Mouse (Mus musculus) hindbrain, embryonic 13.5 days (tissue): ENCODE data around the gene Tnfrsf13c. TPM values are rescaled to one million over a fixed set of nuclear protein-coding genes. Genes with fewer than 3 reads are reported as not detected.

ENCODE experiments used
- ATAC-seq: fragments of 200-750 bp; cut with Nextera tagmentation; 2 replicates; pipeline ENCODE4 v1.8.0; 2017; ENCODE audit warnings: moderate TSS enrichment; ENCODE audit not compliant: low FRiP score
- H3K27ac ChIP-seq: fragments of 300-500 bp; sonication (generic); 2 replicates; pipeline ENCODE4 v1.5.1; 2015; ENCODE audit warnings: inconsistent platforms, mild to moderate bottlenecking, moderate library complexity
- H3K27me3 ChIP-seq: fragments of 300-500 bp; sonication (generic); 2 replicates; pipeline ENCODE4 v1.6.1; 2015; ENCODE audit warnings: mild to moderate bottlenecking, inconsistent platforms
- H3K36me3 ChIP-seq: fragments of 300-500 bp; sonication (generic); 2 replicates; pipeline ENCODE4 v1.6.1; 2015; ENCODE audit warnings: mild to moderate bottlenecking, inconsistent platforms
- H3K4me1 ChIP-seq: fragments of 300-500 bp; sonication (generic); replicated peaks from 2 replicates; pipeline ENCODE4 v1.6.1; 2015; ENCODE audit warnings: inconsistent platforms
- H3K4me2 ChIP-seq: fragments of 300-500 bp; sonication (generic); 2 replicates; pipeline ENCODE4 v1.6.1; 2015; ENCODE audit warnings: inconsistent platforms, mild to moderate bottlenecking, moderate library complexity
- H3K4me3 ChIP-seq: fragments of 300-500 bp; sonication (generic); 2 replicates; pipeline ENCODE4 v1.5.1; 2015; ENCODE audit warnings: mild to moderate bottlenecking, inconsistent platforms
- H3K9ac ChIP-seq: fragments of 300-500 bp; sonication (generic); 2 replicates; pipeline ENCODE4 v1.6.1; 2015; ENCODE audit warnings: mild to moderate bottlenecking, inconsistent platforms
- H3K9me3 ChIP-seq: fragments of 300-500 bp; sonication (generic); 2 replicates; pipeline ENCODE4 v1.6.1; 2016; ENCODE audit warnings: inconsistent platforms
- WGBS: fragments of 180-500 bp; shearing (Covaris S2); methylation state at CpG from one replicate; pipeline ENCODE4 v1.1.7; 2015; 5-methylcytosine and 5-hydroxymethylcytosine counted together
- polyA plus RNA-seq: library from polyadenylated mRNA; unstranded; fragments of >200 nt; fragmentation: Nextera tagmentation; extraction: Ambion mirVana; gene quantifications from 2 replicates; pipeline ENCODE4 v1.2.1, GENCODE M21; 2015

The Tnfrsf13c gene
- polyA plus RNA-seq, 1 experiment from 2014 or later: not detected

DNA sequence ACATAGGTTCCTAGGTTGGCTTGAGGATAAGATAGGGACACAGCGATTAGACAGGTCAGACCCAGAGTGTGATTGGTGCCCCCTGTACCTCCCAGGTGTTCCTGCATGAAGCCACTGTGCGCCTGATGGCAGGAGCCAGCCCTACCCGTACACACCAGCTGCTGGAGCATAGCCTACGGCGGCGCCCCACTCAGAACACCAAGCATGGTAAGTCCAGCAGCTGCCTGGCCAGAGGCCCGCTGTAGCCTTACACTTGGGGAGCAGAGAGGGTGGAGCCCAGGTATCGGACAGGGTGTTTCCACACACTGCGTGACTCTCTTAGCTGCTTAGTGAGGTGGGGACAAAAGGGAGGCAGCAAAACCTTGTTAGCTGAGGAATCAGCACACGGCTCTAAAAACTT lies 21.1 kb downstream of the Tnfrsf13c start:
- Histone ChIP-seq H3K27me3 (peaks cover 44% of the 10 kb centered on the region), H3K27ac (no peak overlapping the region), H3K4me2 (no peak overlapping the region), H3K36me3 (peaks cover 83% of the 10 kb centered on the region), H3K9ac (no peak overlapping the region), H3K9me3 (no peaks in the 10 kb centered on the region), H3K4me3 (no peak overlapping the region), H3K4me1 (peaks cover 37% of the 10 kb centered on the region)
- WGBS: 97% methylated on average over 10 of the region's 10 CpGs
- no peak for ATAC-seq

DNA sequence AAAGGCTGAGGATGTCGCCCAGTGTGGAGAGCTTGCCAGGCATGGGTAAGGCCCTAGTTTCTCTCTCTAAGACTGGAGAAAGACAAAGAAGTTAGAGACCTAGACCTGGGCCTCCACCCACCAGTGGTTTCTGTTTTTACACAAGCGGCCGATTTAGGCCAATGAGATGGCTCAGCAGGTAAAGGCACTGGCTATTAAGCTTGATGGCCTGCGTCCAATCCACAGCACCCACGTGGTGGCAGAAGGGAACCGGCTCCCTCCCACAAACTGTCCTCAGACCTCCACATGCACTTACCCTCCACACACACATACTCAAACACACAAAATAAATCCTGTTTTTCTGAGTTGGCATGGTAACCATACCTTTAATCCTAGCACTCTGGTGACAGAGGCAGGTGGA lies 22.1 kb downstream of the Tnfrsf13c start:
- H3K4me3 ChIP-seq: no peak overlapping the region
- WGBS: 97% methylated on average over 6 of the region's 6 CpGs
- peaks cover 34% of the 10 kb centered on the region for H3K27me3 ChIP-seq
- no peak overlapping the region for H3K4me2 ChIP-seq
- H3K27ac ChIP-seq: no peak overlapping the region
- no peaks in the 10 kb centered on the region for H3K9me3 ChIP-seq
- peaks cover 27% of the 10 kb centered on the region for H3K4me1 ChIP-seq
- no peak overlapping the region for H3K9ac ChIP-seq
- H3K36me3 ChIP-seq: peaks cover 93% of the 10 kb centered on the region
- ATAC-seq: no peak

DNA sequence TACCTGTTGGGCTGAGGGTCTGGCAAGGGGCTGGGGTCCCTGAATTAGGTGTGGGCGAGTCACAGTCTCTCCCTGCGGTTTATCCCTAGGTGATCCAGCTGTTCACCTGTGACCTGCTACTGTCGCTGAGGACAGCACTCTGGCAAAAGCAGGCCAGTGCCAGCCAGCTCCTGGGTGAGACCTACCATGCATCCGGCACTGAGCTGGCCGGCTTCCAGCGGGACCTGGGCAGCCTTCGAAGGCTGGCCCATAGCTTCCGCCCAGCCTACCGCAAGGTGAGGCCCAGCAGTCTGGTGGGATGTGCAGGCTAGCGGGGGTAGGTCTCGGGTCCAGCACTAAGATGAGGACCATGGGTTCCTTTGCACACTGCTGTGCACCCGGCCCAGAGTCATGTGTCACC lies 24.6 kb downstream of the Tnfrsf13c start:
- Histone ChIP-seq H3K9ac (no peak overlapping the region), H3K36me3 (peaks cover 99% of the 10 kb centered on the region), H3K27ac (no peak overlapping the region), H3K9me3 (no peaks in the 10 kb centered on the region), H3K4me1 (peaks cover 8% of the 10 kb centered on the region), H3K4me2 (no peak overlapping the region), H3K27me3 (0 out of 2 replicates have a peak, but pooled peaks cover 9% of the 10 kb centered on the region), H3K4me3 (no peak overlapping the region)
- WGBS: 93% methylated on average over 12 of the region's 12 CpGs
- ATAC-seq: no peak

DNA sequence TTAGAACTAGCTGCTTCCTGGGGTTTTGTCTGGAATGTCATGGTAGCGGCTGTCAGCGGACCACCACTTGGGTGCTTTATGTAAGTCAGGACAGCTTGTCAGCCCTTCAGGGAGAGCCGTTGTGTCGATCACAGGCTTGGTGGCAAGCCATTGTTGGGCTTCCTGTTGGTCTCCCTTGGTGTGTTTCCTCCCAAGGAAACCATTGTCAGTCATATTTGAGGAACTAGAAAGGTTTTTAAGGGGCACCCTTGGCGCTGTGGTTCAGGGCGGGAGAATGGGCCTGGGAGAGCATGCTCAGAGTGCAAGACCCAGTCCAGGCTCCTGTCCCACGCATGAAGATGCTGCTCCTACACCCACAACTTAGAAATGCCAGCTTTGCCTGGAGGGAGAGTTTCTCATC lies 25.8 kb downstream of the Tnfrsf13c start:
- no peak overlapping the region for H3K27ac ChIP-seq
- H3K4me2 ChIP-seq: no peak overlapping the region
- peaks cover 99% of the 10 kb centered on the region for H3K36me3 ChIP-seq
- no peak overlapping the region for H3K4me3 ChIP-seq
- no peaks in the 10 kb centered on the region for H3K27me3 ChIP-seq
- H3K4me1 ChIP-seq: no peaks in the 10 kb centered on the region
- H3K9me3 ChIP-seq: no peaks in the 10 kb centered on the region
- ATAC-seq: no peak
- WGBS: 87% methylated on average over 7 of the region's 7 CpGs
- H3K9ac ChIP-seq: no peak overlapping the region

DNA sequence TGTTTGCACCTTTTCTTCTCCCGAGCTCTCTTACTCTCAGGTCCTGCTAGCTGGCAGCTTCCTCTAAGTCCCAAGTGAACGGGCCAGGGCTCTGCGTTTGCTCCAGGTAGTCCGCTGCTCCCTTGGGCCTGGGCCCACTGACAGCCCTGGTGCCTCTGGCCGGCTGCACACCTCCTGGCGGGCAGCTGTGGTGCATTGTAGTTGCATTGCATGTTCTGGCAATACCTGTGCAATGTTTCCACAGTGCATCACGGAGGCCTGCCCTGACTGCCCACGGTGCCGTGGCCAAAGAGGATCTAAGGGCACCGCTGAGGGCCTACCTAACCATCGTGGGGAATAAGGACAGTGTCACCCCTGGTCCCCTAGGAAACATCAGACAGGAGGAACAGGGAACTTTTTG lies 26.2 kb downstream of the Tnfrsf13c start:
- Histone ChIP-seq H3K9ac (no peak overlapping the region), H3K4me1 (no peaks in the 10 kb centered on the region), H3K4me2 (no peak overlapping the region), H3K4me3 (no peak overlapping the region), H3K9me3 (no peaks in the 10 kb centered on the region), H3K36me3 (peaks cover 99% of the 10 kb centered on the region), H3K27me3 (no peaks in the 10 kb centered on the region), H3K27ac (no peak overlapping the region)
- ATAC-seq: no peak
- 94% methylated on average over 11 of the region's 11 CpGs for WGBS

DNA sequence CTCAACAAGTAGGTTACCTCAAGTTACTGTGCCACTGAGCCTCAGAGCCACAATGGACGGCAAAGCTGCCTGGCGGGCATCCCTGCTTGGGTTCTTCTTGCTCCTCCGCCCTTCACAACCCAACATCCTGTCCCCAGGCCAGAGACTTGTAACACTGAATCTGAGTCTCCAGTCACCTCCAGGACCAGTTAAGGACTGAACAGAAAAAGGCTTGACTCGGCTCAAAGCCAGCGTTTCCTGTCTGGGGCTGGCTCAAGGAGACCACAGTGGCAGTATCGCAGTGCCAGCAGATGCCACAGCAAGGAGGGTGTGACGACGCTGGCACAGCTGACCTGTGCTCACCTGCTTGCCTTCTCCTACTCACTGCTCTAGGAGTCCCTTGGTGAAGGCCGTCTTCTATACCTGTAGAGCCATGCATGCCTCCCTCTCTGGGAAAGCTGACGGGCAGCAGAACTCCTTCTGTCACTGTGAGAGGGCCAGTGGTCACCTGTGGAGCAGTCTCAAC lies 26.9 kb downstream of the Tnfrsf13c start:
- H3K9me3 ChIP-seq: no peaks in the 10 kb centered on the region
- no peak overlapping the region for H3K4me3 ChIP-seq
- H3K4me1 ChIP-seq: no peaks in the 10 kb centered on the region
- no peak for ATAC-seq
- 95% methylated on average over 10 of the region's 10 CpGs for WGBS
- H3K36me3 ChIP-seq: peaks cover 99% of the 10 kb centered on the region
- no peaks in the 10 kb centered on the region for H3K27me3 ChIP-seq
- no peak overlapping the region for H3K27ac ChIP-seq
- H3K9ac ChIP-seq: no peak overlapping the region
- no peak overlapping the region for H3K4me2 ChIP-seq

DNA sequence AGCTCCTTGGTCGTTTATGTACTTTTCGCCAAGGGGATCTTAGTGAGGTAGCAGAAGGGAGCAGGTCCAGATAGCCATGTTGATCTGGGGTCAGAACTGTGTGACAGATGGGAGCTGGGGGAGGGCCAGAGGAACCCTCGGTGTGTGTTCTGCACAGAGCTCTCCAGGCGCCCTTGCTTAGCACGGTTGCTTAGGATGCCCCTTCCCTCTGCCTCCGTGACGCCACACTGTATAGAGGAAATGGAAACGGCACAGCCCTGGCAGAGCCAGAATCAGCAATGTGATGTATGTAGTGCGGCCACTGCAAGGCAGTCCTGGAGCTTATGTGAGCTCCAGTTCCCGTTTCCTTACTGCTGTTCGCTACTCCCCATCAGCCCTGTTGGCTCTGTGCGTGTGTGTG lies 27.9 kb downstream of the Tnfrsf13c start:
- Histone ChIP-seq H3K27ac (no peak overlapping the region), H3K27me3 (no peaks in the 10 kb centered on the region), H3K36me3 (peaks cover 99% of the 10 kb centered on the region), H3K4me3 (no peak overlapping the region), H3K4me1 (no peaks in the 10 kb centered on the region), H3K9ac (no peak overlapping the region), H3K4me2 (no peak overlapping the region), H3K9me3 (no peaks in the 10 kb centered on the region)
- WGBS: 87% methylated on average over 12 of the region's 12 CpGs
- ATAC-seq: no peak

DNA sequence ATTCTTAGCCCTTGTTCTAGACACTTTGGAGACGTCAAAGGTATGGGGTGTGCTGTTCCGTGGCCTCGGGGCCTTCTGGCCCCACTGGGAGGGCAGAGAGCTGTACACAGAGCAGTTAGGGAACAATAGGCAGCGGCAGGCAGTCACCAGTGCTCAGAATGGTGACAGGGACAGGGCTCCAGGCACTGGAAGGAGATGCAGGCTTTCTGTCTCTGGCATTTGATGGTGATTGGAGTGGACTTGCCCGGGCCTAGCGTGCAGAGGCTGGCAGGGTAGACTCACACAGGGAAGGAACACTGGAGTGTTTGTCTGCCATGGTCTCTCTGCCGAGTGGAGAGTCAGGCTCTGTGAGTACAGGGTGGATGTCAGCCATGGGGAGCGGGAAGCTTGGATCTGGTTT lies 31.6 kb downstream of the Tnfrsf13c start:
- 78% methylated on average over 8 of the region's 8 CpGs for WGBS
- ATAC-seq: no peak

DNA sequence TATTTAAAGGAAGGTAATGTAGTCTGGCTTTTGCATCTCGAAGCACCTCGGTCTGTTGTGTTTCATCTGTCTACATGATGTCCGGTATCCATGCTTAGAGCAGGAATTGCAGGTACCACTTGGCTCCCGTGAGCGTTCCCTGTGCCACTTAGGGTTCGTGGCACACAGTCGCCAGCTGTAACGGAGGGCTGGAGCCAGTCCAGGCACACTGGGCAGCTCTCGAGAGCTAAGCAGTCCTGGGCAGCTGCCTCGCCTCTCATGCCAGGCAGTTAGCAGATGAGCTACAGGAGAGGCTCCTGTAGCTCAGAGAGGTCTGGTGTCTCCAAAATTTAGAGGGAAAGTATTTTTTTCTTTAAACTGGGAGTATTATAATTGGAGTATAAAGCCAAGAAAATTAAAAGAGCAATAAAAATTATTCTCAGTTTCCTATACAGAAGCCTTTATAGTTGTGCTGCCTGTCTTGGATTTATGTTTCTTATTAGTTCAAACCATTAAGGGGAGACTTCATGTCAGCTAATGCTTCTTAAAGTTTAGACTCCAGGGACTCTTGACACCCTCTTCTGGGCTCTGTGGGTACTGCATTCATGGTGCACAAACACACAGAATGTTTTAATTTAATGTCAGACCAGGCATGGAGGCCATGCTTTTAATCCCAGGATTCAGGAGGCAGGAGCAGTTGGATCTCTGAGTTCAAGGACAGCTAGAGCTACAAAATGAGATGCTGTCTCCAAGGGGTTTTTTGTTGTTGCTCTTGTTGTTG lies 35.5 kb downstream of the Tnfrsf13c start:
- ATAC-seq: no peak
- no peaks in the 10 kb centered on the region for H3K9me3 ChIP-seq
- no peaks in the 10 kb centered on the region for H3K27me3 ChIP-seq
- H3K36me3 ChIP-seq: peaks cover 96% of the 10 kb centered on the region
- no peaks in the 10 kb centered on the region; the same call in 1 of the 2 replicates for H3K4me1 ChIP-seq
- H3K4me2 ChIP-seq: no peak overlapping the region
- H3K27ac ChIP-seq: no peak overlapping the region
- WGBS: 93% methylated on average over 10 of the region's 10 CpGs
- H3K4me3 ChIP-seq: no peak overlapping the region
- no peak overlapping the region for H3K9ac ChIP-seq

More for the DNA sequence above, 31.6 kb downstream of the Tnfrsf13c start:
- Histone ChIP-seq H3K4me2 (no peak overlapping the region), H3K9ac (no peak overlapping the region), H3K27ac (no peak overlapping the region), H3K36me3 (peaks cover 96% of the 10 kb centered on the region), H3K4me3 (no peak overlapping the region), H3K4me1 (no peaks in the 10 kb centered on the region), H3K9me3 (no peaks in the 10 kb centered on the region), H3K27me3 (no peaks in the 10 kb centered on the region)

DNA sequence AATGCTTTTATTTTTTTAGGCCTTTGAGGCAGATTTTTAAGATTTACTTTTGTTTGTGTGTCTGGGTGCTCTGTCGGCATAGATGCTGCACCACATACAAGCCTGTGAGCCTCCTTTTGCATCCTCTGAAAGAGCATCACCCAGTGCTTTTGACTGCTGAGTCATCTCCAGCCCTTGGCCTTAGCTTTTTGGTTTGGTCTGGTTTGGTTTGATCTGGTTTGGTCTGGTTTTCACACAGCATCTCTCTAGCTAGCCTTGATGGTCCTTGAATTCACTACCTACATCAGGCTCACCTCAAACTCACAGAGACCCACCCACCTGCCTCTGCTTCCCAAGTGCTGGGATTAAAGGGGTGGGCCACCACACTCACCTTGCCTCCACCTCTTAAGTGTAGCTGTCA lies 36.2 kb downstream of the Tnfrsf13c start:
- WGBS: 97% methylated on average over 1 of the region's 1 CpGs
- no peak overlapping the region for H3K4me2 ChIP-seq
- no peak overlapping the region for H3K4me3 ChIP-seq
- H3K27ac ChIP-seq: no peak overlapping the region
- H3K9ac ChIP-seq: no peak overlapping the region
- H3K27me3 ChIP-seq: no peaks in the 10 kb centered on the region
- H3K4me1 ChIP-seq: no peaks in the 10 kb centered on the region; the same call in 1 of the 2 replicates
- H3K36me3 ChIP-seq: peaks cover 96% of the 10 kb centered on the region
- H3K9me3 ChIP-seq: no peaks in the 10 kb centered on the region
- ATAC-seq: no peak

DNA sequence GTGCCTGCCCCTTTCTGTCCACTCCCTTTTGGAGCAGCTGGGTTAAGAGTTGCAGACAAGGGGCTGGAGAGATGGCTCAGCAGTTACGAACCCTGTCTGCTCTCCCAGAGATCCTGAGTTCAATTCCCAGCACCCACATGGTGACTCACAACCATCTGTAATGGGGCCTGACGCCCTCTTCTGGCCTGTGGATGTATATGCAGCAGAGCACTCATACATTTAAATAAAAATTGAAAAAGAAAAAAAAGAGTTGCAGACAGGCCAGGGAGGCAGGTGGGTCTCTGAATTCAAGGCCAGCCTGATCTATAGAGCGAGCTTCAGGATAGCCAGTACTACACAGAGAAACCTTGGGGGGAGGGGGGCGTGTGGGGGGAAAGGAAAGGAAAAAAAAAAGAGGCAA lies 36.8 kb downstream of the Tnfrsf13c start:
- H3K9ac ChIP-seq: no peak overlapping the region
- no peaks in the 10 kb centered on the region for H3K9me3 ChIP-seq
- WGBS: 91% methylated on average over 4 of the region's 4 CpGs
- H3K4me2 ChIP-seq: no peak overlapping the region
- H3K27me3 ChIP-seq: no peaks in the 10 kb centered on the region
- H3K27ac ChIP-seq: no peak overlapping the region
- no peak overlapping the region for H3K4me3 ChIP-seq
- ATAC-seq: no peak
- H3K4me1 ChIP-seq: no peaks in the 10 kb centered on the region; the same call in 1 of the 2 replicates
- H3K36me3 ChIP-seq: peaks cover 96% of the 10 kb centered on the region

DNA sequence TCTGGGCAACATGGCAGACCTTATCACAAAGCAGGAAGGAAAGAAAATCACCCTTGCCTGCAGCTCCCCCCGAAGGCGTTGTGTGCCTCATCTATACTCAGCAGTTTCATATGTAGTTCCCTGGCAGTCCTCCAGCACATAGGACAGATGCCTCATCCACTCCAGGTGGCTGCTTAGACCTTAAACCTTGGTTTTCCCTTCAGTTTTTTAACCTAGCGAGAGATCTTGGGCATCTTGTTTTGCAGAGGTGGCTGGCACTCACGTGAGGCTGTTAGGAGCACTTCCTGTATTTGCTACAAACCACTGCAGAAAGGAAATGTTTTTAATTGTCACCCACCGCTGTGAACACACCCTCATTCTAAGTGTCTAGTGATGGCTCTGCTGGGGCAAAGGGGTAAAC lies 37.2 kb downstream of the Tnfrsf13c start:
- Histone ChIP-seq H3K27ac (no peak overlapping the region), H3K4me3 (no peak overlapping the region), H3K4me2 (no peak overlapping the region), H3K27me3 (no peaks in the 10 kb centered on the region), H3K4me1 (no peaks in the 10 kb centered on the region; the same call in 1 of the 2 replicates), H3K9me3 (0 out of 2 replicates have a peak, but pooled peaks cover 4% of the 10 kb centered on the region), H3K9ac (no peak overlapping the region), H3K36me3 (peaks cover 96% of the 10 kb centered on the region)
- 95% methylated on average over 5 of the region's 5 CpGs for WGBS
- ATAC-seq: no peak

DNA sequence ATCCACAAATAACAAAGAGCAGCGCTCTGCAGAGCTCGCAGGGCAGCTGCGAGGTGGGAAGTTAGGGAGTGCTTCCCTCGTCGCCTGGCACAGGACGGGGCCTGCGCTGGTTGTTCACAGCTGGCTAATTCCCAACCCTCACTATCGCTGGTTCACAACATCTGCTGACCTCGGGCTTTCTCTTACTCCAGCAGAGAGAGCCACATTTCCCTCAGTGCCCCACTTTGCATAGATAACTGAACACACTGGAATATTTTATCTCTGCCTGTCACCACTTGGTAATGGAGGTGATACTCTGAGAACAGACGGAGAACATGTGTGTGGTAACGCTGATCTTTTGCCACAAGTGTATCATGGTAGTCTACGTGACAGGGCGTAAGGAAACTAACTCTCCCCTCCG lies 38.0 kb downstream of the Tnfrsf13c start:
- Histone ChIP-seq H3K4me3 (no peak overlapping the region), H3K27ac (0 out of 2 replicates have a peak overlapping the region, but pooled peaks have one; percentile 18), H3K27me3 (no peaks in the 10 kb centered on the region), H3K9ac (no peak overlapping the region), H3K36me3 (peaks cover 96% of the 10 kb centered on the region), H3K4me1 (no peaks in the 10 kb centered on the region; the same call in 1 of the 2 replicates), H3K4me2 (no peak overlapping the region), H3K9me3 (0 out of 2 replicates have a peak, but pooled peaks cover 5% of the 10 kb centered on the region)
- ATAC-seq: no peak
- 81% methylated on average over 14 of the region's 14 CpGs for WGBS
